Mouse (Mus musculus) embryonic facial prominence, embryonic 14.5 days (tissue): ENCODE data around the gene Tbc1d22a. TPM values are rescaled to one million over a fixed set of nuclear protein-coding genes. Genes with fewer than 3 reads are reported as not detected.

Experiments used
- ATAC-seq: fragments of 200-750 bp; cut with Nextera tagmentation; 2 replicates; pipeline ENCODE4 v1.8.0; 2017; ENCODE audit warnings: low read depth, moderate number of reproducible peaks, moderate TSS enrichment
- DNase-seq: peaks from one replicate; pipeline ENCODE4 v3.0.0-alpha.2; 2015; ENCODE audit warnings: low spot score
- H3K27ac ChIP-seq: fragments of 300-500 bp; sonication (generic); replicated peaks from 2 replicates; pipeline ENCODE4 v1.5.1; 2014; ENCODE audit warnings: low read depth, mild to moderate bottlenecking, low read length, moderate library complexity
- H3K27me3 ChIP-seq: fragments of 300-500 bp; sonication (generic); replicated peaks from 2 replicates; pipeline ENCODE4 v1.6.1; 2014; ENCODE audit warnings: low read length; ENCODE audit not compliant: control insufficient read depth, insufficient read depth
- H3K36me3 ChIP-seq: fragments of 300-500 bp; sonication (generic); 2 replicates; pipeline ENCODE4 v1.6.1; 2014; ENCODE audit warnings: low read length, mixed read lengths; ENCODE audit not compliant: control insufficient read depth, insufficient read depth
- H3K4me1 ChIP-seq: fragments of 300-500 bp; sonication (generic); 2 replicates; pipeline ENCODE4 v1.6.1; 2014; ENCODE audit warnings: antibody characterized with exemption, low read length; ENCODE audit not compliant: control insufficient read depth, insufficient read depth
- H3K4me2 ChIP-seq: fragments of 300-500 bp; sonication (generic); 2 replicates; pipeline ENCODE4 v1.6.1; 2014; ENCODE audit warnings: low read depth, mild to moderate bottlenecking, low read length, moderate library complexity, mixed read lengths
- H3K4me3 ChIP-seq: fragments of 300-500 bp; sonication (generic); 2 replicates; pipeline ENCODE4 v1.5.1; 2014; ENCODE audit warnings: low read depth, mild to moderate bottlenecking, low read length
- H3K9ac ChIP-seq: fragments of 300-500 bp; sonication (generic); 2 replicates; pipeline ENCODE4 v1.6.1; 2014; ENCODE audit warnings: low read depth, mild to moderate bottlenecking, low read length, moderate library complexity, mixed read lengths
- H3K9me3 ChIP-seq: fragments of 300-500 bp; sonication (generic); 2 replicates; pipeline ENCODE4 v1.6.1; 2016; ENCODE audit warnings: low read length; ENCODE audit not compliant: control insufficient read depth
- whole genome bisulfite sequencing: fragments of 180-500 bp; shearing (Covaris S2); extraction: QIAGEN DNeasy Blood & Tissue Kit; methylation state at CpG from one replicate; pipeline ENCODE4 v1.1.7; 2014; 5-methylcytosine and 5-hydroxymethylcytosine counted together
- polyA plus RNA-seq: library from polyadenylated mRNA; unstranded; fragments of >200 nt; fragmentation: Nextera tagmentation; extraction: Ambion mirVana; gene quantifications from 2 replicates; pipeline ENCODE4 v1.2.1, GENCODE M21; 2014

Tbc1d22a gene
- polyA plus RNA-seq, 1 experiment from 2014 or later, result 8.1 TPM

- H3K4me3 ChIP-seq, result no peak overlapping the region
- H3K9me3 ChIP-seq, result no peaks in the 10 kb centered on the region
- H3K36me3 ChIP-seq, result no peaks in the 10 kb centered on the region
- ATAC-seq, result no peak
- 81% methylated on average over 4 of the region's 4 CpGs for WGBS
- no peak overlapping the region for H3K9ac ChIP-seq
- H3K27me3 ChIP-seq, result no peaks in the 10 kb centered on the region
- DNase-seq, result no peak
- no peak overlapping the region for H3K4me2 ChIP-seq
- no peaks in the 10 kb centered on the region; the same call in 1 of the 2 replicates for H3K4me1 ChIP-seq
- no peak overlapping the region for H3K27ac ChIP-seq
Observed at GRCm38 (mm10) chr15:86363841-86364295, 149.6 kb downstream of the Tbc1d22a start.

DNA sequence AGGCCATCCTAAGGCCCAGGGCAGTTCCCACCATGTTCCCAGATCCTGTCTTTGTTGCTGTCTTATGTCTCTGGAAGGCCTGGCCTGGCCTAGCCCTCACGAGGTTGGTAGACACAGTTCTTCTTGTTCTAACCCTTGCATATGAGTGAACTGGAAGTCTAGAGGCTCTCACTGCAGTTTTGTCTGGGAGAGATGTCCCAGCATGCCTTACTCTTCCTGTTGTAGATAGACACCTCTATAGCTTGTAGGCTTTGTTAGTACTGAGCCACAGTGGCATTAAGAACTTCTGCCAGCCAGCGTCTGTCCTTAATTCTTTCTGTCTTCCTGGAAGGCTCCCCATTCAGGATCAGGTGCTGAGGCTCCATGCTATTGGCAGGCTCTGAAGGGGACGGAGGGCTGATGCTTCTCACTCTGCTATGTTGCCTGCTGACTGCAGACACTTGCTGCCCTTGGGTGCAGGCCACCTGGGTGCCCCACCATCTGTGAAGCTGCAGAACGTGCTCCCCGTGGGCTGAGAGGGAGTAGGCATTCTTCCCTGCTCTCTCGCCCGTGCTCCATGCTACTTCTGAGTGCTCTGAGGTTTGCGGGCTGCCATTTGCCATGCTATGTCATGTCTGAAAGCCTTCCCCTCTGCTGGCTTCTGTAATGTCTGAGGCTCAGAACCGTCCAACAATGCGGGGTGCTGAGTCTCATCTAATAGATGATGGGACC, 150.8 kb downstream of the Tbc1d22a start:
- H3K4me2 ChIP-seq, result no peak overlapping the region
- no peaks in the 10 kb centered on the region; the same call in 1 of the 2 replicates for H3K4me1 ChIP-seq
- H3K27ac ChIP-seq, result no peak overlapping the region
- H3K9ac ChIP-seq, result no peak overlapping the region
- no peaks in the 10 kb centered on the region for H3K9me3 ChIP-seq
- WGBS, result 87% methylated on average over 10 of the region's 10 CpGs
- H3K4me3 ChIP-seq, result no peak overlapping the region
- DNase-seq (no peak), ATAC-seq (no peak)
- no peaks in the 10 kb centered on the region for H3K27me3 ChIP-seq
- no peaks in the 10 kb centered on the region for H3K36me3 ChIP-seq

DNA sequence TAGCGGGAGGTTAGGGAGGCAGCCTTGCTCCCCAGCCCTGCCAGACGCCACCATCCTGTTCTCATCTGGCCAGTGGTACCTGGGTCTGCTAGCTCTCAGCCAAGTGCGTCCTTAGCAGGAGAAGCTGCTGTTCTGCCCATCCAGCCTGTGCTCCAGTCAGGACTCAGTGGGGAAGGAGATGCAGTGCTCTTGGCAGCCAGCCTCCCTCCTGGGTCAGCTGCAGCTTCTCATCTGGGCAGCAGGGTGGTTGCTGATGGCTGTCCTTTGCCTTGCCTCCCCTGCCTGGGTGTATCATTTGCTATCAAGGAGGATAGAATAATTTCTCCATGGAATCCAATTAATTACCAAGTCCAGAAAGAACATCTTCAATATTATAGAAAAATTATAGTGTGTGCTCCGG, 152.5 kb downstream of the Tbc1d22a start:
- ATAC-seq, result no peak
- Histone ChIP-seq H3K27ac (no peak overlapping the region), H3K27me3 (no peaks in the 10 kb centered on the region), H3K36me3 (no peaks in the 10 kb centered on the region), H3K4me2 (no peak overlapping the region), H3K9ac (no peak overlapping the region), H3K9me3 (no peaks in the 10 kb centered on the region), H3K4me1 (no peaks in the 10 kb centered on the region; the same call in 1 of the 2 replicates), H3K4me3 (no peak overlapping the region)
- DNase-seq, result no peak
- WGBS, result 86% methylated on average over 4 of the region's 4 CpGs

DNA sequence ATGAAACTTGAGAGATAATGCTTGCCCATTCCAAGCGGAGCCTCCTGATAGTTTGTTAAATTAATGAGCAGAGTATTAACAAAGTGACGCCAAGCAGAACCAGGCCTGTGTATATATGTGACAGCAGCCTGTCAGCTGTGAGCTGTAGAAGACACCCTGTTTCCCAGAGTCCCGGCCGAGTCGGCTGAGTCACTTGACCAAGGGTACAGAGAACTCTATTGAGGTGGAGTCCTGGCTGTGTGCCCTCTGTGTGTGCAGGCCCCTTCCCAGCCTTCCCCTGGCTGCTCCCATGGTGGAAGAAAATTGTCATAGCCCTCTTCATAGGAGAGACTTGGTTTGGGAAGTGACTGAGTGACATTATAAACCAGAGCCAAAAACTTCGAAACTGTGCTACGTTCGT, 153.0 kb downstream of the Tbc1d22a start:
- no peaks in the 10 kb centered on the region for H3K36me3 ChIP-seq
- no peak overlapping the region for H3K4me2 ChIP-seq
- H3K9ac ChIP-seq, result no peak overlapping the region
- 74% methylated on average over 8 of the region's 8 CpGs for WGBS
- no peaks in the 10 kb centered on the region for H3K27me3 ChIP-seq
- no peak for ATAC-seq
- H3K4me1 ChIP-seq, result no peaks in the 10 kb centered on the region; the same call in 1 of the 2 replicates
- no peak overlapping the region for H3K27ac ChIP-seq
- no peak for DNase-seq
- no peak overlapping the region for H3K4me3 ChIP-seq
- H3K9me3 ChIP-seq, result no peaks in the 10 kb centered on the region

GRCm38 (mm10) chr15:86370846-86371245, 156.6 kb downstream of the Tbc1d22a start:
- ATAC-seq, result no peak
- H3K4me2 ChIP-seq, result no peak overlapping the region
- H3K9me3 ChIP-seq, result no peaks in the 10 kb centered on the region
- no peak overlapping the region for H3K4me3 ChIP-seq
- 80% methylated on average over 3 of the region's 3 CpGs for WGBS
- no peaks in the 10 kb centered on the region; the same call in 1 of the 2 replicates for H3K4me1 ChIP-seq
- H3K27ac ChIP-seq, result no peak overlapping the region
- H3K9ac ChIP-seq, result no peak overlapping the region
- DNase-seq, result no peak
- no peaks in the 10 kb centered on the region for H3K27me3 ChIP-seq
- no peaks in the 10 kb centered on the region for H3K36me3 ChIP-seq

GRCm38 (mm10) chr15:86375262-86375661, 161.0 kb downstream of the Tbc1d22a start:
- Histone ChIP-seq H3K4me1 (no peaks in the 10 kb centered on the region), H3K27ac (no peak overlapping the region), H3K36me3 (no peaks in the 10 kb centered on the region), H3K27me3 (no peaks in the 10 kb centered on the region), H3K9ac (no peak overlapping the region), H3K9me3 (no peaks in the 10 kb centered on the region), H3K4me3 (no peak overlapping the region), H3K4me2 (no peak overlapping the region)
- 61% methylated on average over 3 of the region's 3 CpGs for WGBS
- ATAC-seq (no peak), DNase-seq (no peak)

DNA sequence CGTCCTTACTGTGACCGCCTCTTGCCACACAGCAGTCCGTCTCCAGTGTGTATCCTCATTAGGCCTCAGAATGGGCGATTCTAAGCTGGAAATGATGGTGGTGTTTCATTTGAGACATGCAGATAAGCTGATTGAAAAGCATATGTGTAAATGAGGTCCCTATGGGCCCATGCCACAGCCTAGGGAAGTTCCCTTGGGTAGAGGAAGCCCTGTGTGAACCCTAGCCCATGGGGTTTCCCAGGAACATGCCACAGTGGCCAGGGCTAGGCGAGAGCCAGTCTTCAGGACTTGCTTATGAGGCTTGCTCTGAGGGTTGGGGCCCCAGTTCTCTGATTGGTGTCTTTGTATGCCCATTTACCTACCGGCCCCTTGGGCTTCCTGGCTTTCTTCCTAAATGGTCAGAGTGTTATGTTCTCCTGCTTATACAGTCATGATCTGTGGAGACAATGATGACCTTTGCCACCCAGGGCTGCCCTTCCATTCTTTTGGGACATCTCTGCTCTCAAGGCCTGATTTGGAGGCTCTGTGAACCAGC, 161.7 kb downstream of the Tbc1d22a start:
- no peak overlapping the region for H3K4me3 ChIP-seq
- no peaks in the 10 kb centered on the region for H3K36me3 ChIP-seq
- H3K27ac ChIP-seq, result no peak overlapping the region
- no peak overlapping the region for H3K4me2 ChIP-seq
- H3K9ac ChIP-seq, result no peak overlapping the region
- no peaks in the 10 kb centered on the region for H3K4me1 ChIP-seq
- 86% methylated on average over 6 of the region's 6 CpGs for WGBS
- H3K9me3 ChIP-seq, result no peaks in the 10 kb centered on the region
- H3K27me3 ChIP-seq, result no peaks in the 10 kb centered on the region
- ATAC-seq, result no peak
- no peak for DNase-seq

DNA sequence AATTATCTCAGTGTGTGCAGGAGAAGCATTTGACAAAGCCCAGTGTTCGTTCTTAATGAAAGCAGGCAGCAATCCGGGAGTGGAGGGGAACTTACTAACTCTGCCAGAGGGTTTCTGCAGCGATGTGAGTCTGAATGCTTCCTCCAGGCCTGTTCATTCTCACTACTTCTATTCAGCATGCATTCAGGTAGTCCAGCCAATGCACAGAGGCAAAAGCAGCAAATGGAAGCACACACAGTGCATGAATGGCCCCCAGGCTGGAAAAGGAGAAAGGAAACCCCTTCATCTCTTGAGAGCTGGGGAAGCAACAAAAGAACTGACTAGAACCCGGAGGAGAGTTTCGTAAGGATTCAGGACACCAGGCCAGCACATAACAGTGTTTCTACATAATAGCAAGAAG, 169.0 kb downstream of the Tbc1d22a start:
- Histone ChIP-seq H3K9me3 (no peaks in the 10 kb centered on the region), H3K27ac (no peak overlapping the region), H3K4me2 (no peak overlapping the region), H3K36me3 (no peaks in the 10 kb centered on the region), H3K4me1 (no peaks in the 10 kb centered on the region), H3K27me3 (no peaks in the 10 kb centered on the region), H3K4me3 (no peak overlapping the region), H3K9ac (no peak overlapping the region)
- ATAC-seq, result no peak
- 74% methylated on average over 5 of the region's 5 CpGs for WGBS
- no peak for DNase-seq

DNA sequence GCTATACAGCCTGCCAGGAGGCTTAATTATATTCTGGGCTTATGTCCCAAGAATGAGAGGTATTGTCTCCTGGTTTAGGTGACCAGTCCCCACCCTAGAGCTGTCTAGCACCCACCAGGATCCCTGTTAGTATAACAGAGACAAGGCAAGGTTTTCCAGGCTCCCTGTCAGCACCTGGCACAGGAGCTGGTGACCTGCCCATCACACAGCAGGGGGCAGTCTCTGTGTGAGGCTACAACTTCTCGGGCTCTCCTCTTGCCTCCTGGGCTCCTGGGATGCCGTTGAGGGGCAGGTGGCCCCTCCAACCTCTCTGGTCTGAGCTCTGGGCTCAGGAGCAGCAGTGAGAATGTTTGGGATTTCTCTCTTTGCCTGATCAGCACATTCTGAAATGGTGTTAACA, 171.2 kb downstream of the Tbc1d22a start:
- Histone ChIP-seq H3K9ac (no peak overlapping the region), H3K27me3 (no peaks in the 10 kb centered on the region), H3K4me2 (no peak overlapping the region), H3K27ac (no peak overlapping the region), H3K9me3 (no peaks in the 10 kb centered on the region), H3K4me3 (no peak overlapping the region), H3K36me3 (no peaks in the 10 kb centered on the region), H3K4me1 (no peaks in the 10 kb centered on the region)
- ATAC-seq (no peak), DNase-seq (no peak)
- WGBS, result 44% methylated on average over 2 of the region's 2 CpGs
